Mouse (Mus musculus): ENCODE results near the gene A930017K11Rik.

DNA sequence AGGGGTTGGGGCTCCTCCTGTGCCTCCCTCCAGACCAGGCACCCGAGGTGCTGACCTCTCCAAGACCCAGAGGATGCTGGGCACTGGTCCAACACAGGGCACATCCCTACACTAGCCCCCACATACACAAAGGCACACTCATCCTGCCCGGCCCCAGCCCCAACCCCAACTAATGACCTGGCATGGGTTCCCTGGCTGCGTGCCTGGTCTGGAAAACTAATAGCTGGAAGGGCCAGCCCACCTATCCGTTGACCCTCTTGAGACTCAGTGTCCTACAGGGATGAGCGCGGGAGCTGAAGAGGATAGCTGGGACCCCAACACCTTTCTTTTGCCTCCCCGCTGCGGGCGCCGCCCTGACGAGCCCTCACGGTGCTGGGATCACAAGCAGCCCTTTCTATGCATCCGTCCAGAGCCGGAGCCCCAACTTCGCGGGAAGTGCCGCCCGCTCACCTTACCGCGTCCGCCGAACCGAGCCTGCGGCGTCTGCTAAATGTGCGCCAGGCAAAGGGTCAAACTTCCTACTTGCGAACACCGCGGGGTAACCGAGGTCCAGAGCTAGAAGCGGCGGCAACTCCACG is 1.1 kb downstream of the A930017K11Rik start:
- no peak for TF ChIP-seq CTCF (IDR thresholded peaks at IDR 0.05; ENCODE audit: low read depth)
- no peak for TF ChIP-seq EP300 (IDR thresholded peaks at IDR 0.05; ENCODE audit: low read depth)

All from heart, postnatal 0 days (tissue).